Mouse (Mus musculus) intestine, embryonic 15.5 days (tissue): ENCODE results near the gene Prr9. TPM values are rescaled to one million over a fixed set of nuclear protein-coding genes. Genes with fewer than 3 reads are reported as not detected.

Experiments used
- ATAC-seq: fragments of 200-750 bp; cut with Nextera tagmentation; 2 replicates; pipeline ENCODE4 v1.8.0; 2017; ENCODE audit warnings: moderate TSS enrichment, moderate library complexity
- H3K27ac ChIP-seq: fragments of 300-500 bp; sonication (generic); 2 replicates; pipeline ENCODE4 v1.5.1; 2015; ENCODE audit warnings: mild to moderate bottlenecking, inconsistent platforms
- H3K27me3 ChIP-seq: fragments of 300-500 bp; sonication (generic); replicated peaks from 2 replicates; pipeline ENCODE4 v1.6.1; 2015; ENCODE audit warnings: inconsistent platforms
- H3K36me3 ChIP-seq: fragments of 300-500 bp; sonication (generic); 2 replicates; pipeline ENCODE4 v1.6.1; 2015; ENCODE audit warnings: inconsistent platforms
- H3K4me1 ChIP-seq: fragments of 300-500 bp; sonication (generic); replicated peaks from 2 replicates; pipeline ENCODE4 v1.6.1; 2015; ENCODE audit warnings: inconsistent platforms
- H3K4me2 ChIP-seq: fragments of 300-500 bp; sonication (generic); replicated peaks from 2 replicates; pipeline ENCODE4 v1.6.1; 2015; ENCODE audit warnings: mild to moderate bottlenecking, inconsistent platforms
- H3K4me3 ChIP-seq: fragments of 300-500 bp; sonication (generic); replicated peaks from 2 replicates; pipeline ENCODE4 v1.5.1; 2015; ENCODE audit warnings: inconsistent platforms
- H3K9ac ChIP-seq: fragments of 300-500 bp; sonication (generic); 2 replicates; pipeline ENCODE4 v1.6.1; 2015; ENCODE audit warnings: inconsistent platforms
- H3K9me3 ChIP-seq: fragments of 300-500 bp; sonication (generic); 2 replicates; pipeline ENCODE4 v1.6.1; 2016; ENCODE audit warnings: inconsistent platforms
- WGBS: fragments of 180-500 bp; shearing (Covaris S2); methylation state at CpG from one replicate; pipeline ENCODE4 v1.1.7; 2015; 5-methylcytosine and 5-hydroxymethylcytosine counted together
- polyA plus RNA-seq: library from polyadenylated mRNA; unstranded; fragments of >200 nt; fragmentation: Nextera tagmentation; extraction: Ambion mirVana; gene quantifications from 2 replicates; pipeline ENCODE4 v1.2.1, GENCODE M21; 2015

Prr9 gene
- not detected in 2 replicates for polyA plus RNA-seq

- Histone ChIP-seq H3K9ac (no peak within 1 kb of the TSS), H3K27me3 (no peaks in the 10 kb centered on the region), H3K4me1 (no peaks in the 10 kb centered on the region), H3K9me3 (no peaks in the 10 kb centered on the region), H3K27ac (no peak within 1 kb of the TSS), H3K4me2 (no peak within 1 kb of the TSS), H3K4me3 (no peak within 1 kb of the TSS), H3K36me3 (no peaks in the 10 kb centered on the region)
- WGBS = 81% methylated on average over 5 of the region's 5 CpGs
- ATAC-seq = no peak
These were observed at the start of gene Prr9 for GRCm38 (mm10) chr3:92123847-92124246. Prr9 (minus strand) TSS chr3:92123947.

DNA sequence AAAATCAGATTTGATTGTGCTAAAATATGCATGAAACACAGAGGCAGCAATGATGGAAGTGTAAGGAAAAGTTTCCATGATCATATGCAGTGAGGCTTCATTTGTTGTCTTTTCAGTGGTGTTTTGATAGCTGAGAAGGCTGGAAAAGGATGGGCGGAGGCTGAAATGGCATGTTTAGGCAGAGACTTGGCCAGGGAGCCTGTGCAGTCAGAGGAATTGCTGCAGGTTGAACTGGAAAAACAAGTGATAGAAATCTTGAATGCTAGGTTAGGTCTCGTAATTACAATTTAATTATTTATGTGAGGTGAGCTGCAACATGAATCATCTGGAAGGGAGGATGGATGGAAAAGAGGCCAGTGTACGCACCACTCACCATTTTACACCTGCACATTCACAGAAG, 46.1 kb upstream of the Prr9 start:
- WGBS = 72% methylated on average over 3 of the region's 3 CpGs
- Histone ChIP-seq H3K4me1 (no peaks in the 10 kb centered on the region), H3K27me3 (no peaks in the 10 kb centered on the region), H3K9ac (no peak overlapping the region), H3K9me3 (no peaks in the 10 kb centered on the region), H3K36me3 (no peaks in the 10 kb centered on the region), H3K4me3 (no peak overlapping the region), H3K27ac (no peak overlapping the region), H3K4me2 (no peak overlapping the region)
- ATAC-seq = no peak

DNA sequence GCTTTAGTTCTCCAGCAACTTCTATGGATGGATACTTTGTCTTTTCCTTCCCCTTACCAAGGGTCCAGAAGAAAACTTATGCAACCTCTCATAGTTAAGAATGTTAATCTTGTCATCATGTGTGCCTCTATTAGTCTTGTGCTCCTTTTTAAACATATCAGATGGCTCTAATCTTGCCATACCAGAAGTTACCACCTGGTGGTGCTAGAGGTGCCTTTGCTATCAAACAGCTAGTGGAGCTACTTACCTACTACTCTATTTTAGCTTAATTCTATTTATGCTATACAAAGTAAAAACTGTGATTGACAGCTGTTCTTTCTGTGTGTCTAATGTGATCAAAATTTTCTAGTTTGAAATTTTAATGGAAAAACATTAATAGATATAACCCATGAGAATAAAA, 29.6 kb upstream of the Prr9 start:
- H3K4me2 ChIP-seq = no peak overlapping the region
- no peak overlapping the region for H3K4me3 ChIP-seq
- H3K27me3 ChIP-seq = no peaks in the 10 kb centered on the region
- ATAC-seq = peak; percentile 40; the same call in 1 of the 2 replicates
- no peak overlapping the region for H3K27ac ChIP-seq
- H3K9me3 ChIP-seq = no peaks in the 10 kb centered on the region
- no peaks in the 10 kb centered on the region for H3K4me1 ChIP-seq
- H3K36me3 ChIP-seq = no peaks in the 10 kb centered on the region
- H3K9ac ChIP-seq = no peak overlapping the region

- Histone ChIP-seq H3K27ac (no peak overlapping the region), H3K36me3 (no peaks in the 10 kb centered on the region), H3K27me3 (no peaks in the 10 kb centered on the region), H3K9me3 (no peaks in the 10 kb centered on the region), H3K4me3 (no peak overlapping the region), H3K4me1 (no peaks in the 10 kb centered on the region), H3K4me2 (no peak overlapping the region), H3K9ac (no peak overlapping the region)
- 21% methylated on average over 8 of the region's 8 CpGs for WGBS
- ATAC-seq = peak; percentile 88
These were observed 27.0 kb upstream of the Prr9 start for GRCm38 (mm10) chr3:92150631-92151277.

- no peaks in the 10 kb centered on the region for H3K4me1 ChIP-seq
- H3K9ac ChIP-seq = no peak overlapping the region
- no peaks in the 10 kb centered on the region for H3K27me3 ChIP-seq
- 68% methylated on average over 5 of the region's 5 CpGs for WGBS
- no peak overlapping the region for H3K4me2 ChIP-seq
- H3K4me3 ChIP-seq = no peak overlapping the region
- no peaks in the 10 kb centered on the region for H3K36me3 ChIP-seq
- H3K9me3 ChIP-seq = no peaks in the 10 kb centered on the region
- ATAC-seq = no peak
- H3K27ac ChIP-seq = no peak overlapping the region
These were observed 24.2 kb upstream of the Prr9 start for GRCm38 (mm10) chr3:92147913-92148312.

GRCm38 (mm10) chr3:92147420-92147819, 23.7 kb upstream of the Prr9 start:
- WGBS = 28% methylated on average over 2 of the region's 2 CpGs
- Histone ChIP-seq H3K36me3 (no peaks in the 10 kb centered on the region), H3K27ac (no peak overlapping the region), H3K4me2 (no peak overlapping the region), H3K27me3 (no peaks in the 10 kb centered on the region), H3K9ac (no peak overlapping the region), H3K4me1 (no peaks in the 10 kb centered on the region), H3K4me3 (no peak overlapping the region), H3K9me3 (no peaks in the 10 kb centered on the region)
- ATAC-seq = peak; percentile 54; the same call in 1 of the 2 replicates

DNA sequence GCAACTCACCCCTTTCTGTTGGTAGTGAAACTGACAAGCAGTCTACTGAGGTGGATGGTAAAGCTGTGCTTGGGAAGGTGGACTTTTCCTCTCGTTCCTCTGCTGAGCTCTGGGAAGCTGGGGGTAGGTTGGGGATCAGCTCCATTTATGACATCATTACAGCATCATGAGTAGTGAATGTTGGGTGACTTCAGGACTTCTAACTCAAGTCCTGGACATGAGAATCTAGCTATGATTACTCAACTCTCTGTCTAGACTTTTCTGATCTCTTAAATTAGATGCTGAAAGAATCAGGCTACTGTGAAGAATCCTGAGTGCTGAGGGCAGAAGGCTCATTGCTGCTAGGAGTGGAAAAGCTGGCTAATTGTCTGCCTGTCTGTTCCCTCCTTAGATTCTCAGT, 18.9 kb upstream of the Prr9 start, which contains the start of gene Lelp1:
Gene Lelp1 (minus strand): TSS at position 101 of the 400 bp plus-strand sequence.
- no peak within 1 kb of the TSS for H3K9ac ChIP-seq

DNA sequence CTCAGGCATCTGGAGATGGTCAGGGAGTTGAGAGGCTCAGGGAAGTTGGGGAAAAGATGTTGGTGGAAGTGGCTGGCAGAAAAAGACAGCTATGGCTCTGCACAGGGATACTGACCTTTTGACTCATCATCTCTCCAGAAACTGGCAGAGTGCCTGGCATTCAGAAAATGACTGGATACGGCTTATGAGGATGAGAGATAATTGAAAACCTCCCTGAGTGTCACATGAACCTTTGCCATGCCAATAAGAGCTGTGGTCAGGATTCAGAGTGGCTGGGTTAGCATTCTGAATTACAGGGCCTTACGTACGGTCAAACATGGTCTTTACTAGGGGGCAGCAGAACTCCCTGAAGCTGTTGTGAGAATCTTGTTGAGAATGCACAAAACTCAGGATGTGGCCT, 2.8 kb downstream of the Prr9 start:
- Histone ChIP-seq H3K4me2 (no peak overlapping the region), H3K9ac (no peak overlapping the region), H3K9me3 (no peaks in the 10 kb centered on the region), H3K36me3 (no peaks in the 10 kb centered on the region), H3K4me3 (no peak overlapping the region), H3K27ac (no peak overlapping the region), H3K27me3 (no peaks in the 10 kb centered on the region), H3K4me1 (no peaks in the 10 kb centered on the region)
- 80% methylated on average over 3 of the region's 3 CpGs for WGBS
- no peak for ATAC-seq

More for the DNA sequence above, 18.9 kb upstream of the Prr9 start, which contains the start of gene Lelp1:
- WGBS = 59% methylated on average over 1 of the region's 1 CpGs
- no peak within 1 kb of the TSS for H3K4me2 ChIP-seq
- H3K36me3 ChIP-seq = no peaks in the 10 kb centered on the region
- H3K4me1 ChIP-seq = no peaks in the 10 kb centered on the region
- ATAC-seq = no peak
- H3K4me3 ChIP-seq = no peak within 1 kb of the TSS
- H3K9me3 ChIP-seq = no peaks in the 10 kb centered on the region
- no peak within 1 kb of the TSS for H3K27ac ChIP-seq
- no peaks in the 10 kb centered on the region for H3K27me3 ChIP-seq

GRCm38 (mm10) chr3:92117930-92118329, 5.8 kb downstream of the Prr9 start:
- peak; percentile 49; the same call in 1 of the 2 replicates for ATAC-seq
- Histone ChIP-seq H3K4me3 (no peak overlapping the region), H3K27ac (no peak overlapping the region), H3K4me1 (no peaks in the 10 kb centered on the region), H3K9ac (no peak overlapping the region), H3K27me3 (no peaks in the 10 kb centered on the region), H3K36me3 (no peaks in the 10 kb centered on the region), H3K4me2 (no peak overlapping the region), H3K9me3 (no peaks in the 10 kb centered on the region)
- WGBS = 38% methylated on average over 3 of the region's 3 CpGs

- Histone ChIP-seq H3K4me2 (no peak overlapping the region), H3K36me3 (no peaks in the 10 kb centered on the region), H3K9ac (no peak overlapping the region), H3K27me3 (no peaks in the 10 kb centered on the region), H3K4me1 (no peaks in the 10 kb centered on the region), H3K4me3 (no peak overlapping the region), H3K9me3 (no peaks in the 10 kb centered on the region), H3K27ac (no peak overlapping the region)
- ATAC-seq = no peak
These were observed 12.2 kb downstream of the Prr9 start for GRCm38 (mm10) chr3:92111526-92111925.

DNA sequence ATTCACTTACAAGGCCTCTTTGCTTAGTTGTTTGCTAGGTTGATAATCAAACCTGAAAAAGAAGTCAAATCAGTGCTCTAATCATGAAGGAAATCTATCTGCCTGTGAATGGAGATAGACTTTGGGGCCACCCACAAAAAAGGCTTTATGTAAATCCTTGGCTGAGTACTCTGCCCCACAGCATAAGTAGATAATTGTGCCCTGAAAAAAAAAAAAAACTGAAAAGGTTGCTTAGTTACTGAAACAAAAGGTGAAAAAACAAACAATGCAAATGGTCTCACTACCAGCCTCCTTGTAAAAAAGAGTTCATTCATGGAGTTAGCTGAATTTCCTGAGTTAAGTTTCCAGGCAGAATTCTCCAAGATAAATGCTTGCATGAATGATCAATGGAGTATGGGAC, 13.0 kb downstream of the Prr9 start:
- Histone ChIP-seq H3K27me3 (no peaks in the 10 kb centered on the region), H3K4me2 (no peak overlapping the region), H3K27ac (no peak overlapping the region), H3K4me1 (no peaks in the 10 kb centered on the region), H3K36me3 (no peaks in the 10 kb centered on the region), H3K9me3 (no peaks in the 10 kb centered on the region), H3K9ac (no peak overlapping the region), H3K4me3 (no peak overlapping the region)
- no peak for ATAC-seq

DNA sequence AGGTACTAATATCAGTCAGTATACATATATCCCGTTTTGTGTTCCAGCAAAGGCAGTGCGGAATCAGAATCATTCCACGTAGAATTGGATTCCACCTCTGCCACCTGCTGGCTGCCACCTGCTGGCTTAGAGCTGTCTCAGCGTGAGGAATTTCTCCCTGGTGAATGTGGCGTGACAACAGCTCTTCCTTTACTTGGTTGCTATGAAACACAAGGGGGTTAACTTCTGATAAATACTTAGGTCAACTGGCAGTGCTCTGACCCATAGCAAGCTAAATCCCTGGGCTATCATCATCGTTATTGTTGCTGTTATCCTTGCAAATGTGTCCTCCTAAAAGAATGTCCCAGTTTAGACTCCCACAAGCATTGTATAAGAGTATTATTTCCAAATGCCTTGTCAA, 17.2 kb downstream of the Prr9 start:
- WGBS = 8% methylated on average over 6 of the region's 6 CpGs
- Histone ChIP-seq H3K4me3 (no peak overlapping the region), H3K4me1 (no peaks in the 10 kb centered on the region), H3K36me3 (no peaks in the 10 kb centered on the region), H3K4me2 (no peak overlapping the region), H3K27me3 (no peaks in the 10 kb centered on the region), H3K9ac (no peak overlapping the region), H3K27ac (no peak overlapping the region), H3K9me3 (no peaks in the 10 kb centered on the region)
- ATAC-seq = no peak

DNA sequence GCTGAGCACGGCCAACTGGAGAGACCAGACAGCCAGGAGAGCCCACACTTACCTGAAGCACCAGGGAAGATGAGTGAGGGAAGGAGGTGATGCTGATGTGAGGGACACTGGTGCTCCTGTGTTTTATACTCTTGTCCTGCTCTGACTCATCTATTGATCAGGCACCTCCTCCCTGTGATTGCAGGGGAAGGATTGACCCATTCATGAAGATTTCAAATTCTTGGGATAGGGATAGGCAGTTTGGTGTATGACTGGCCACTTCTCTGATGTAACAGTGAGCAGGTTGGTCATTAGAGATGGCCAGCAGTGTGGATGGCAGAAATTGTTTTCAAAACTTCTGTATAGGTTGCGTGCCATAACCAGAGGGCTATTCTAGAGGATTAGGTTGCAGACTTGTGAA, 40.7 kb downstream of the Prr9 start, which contains the start of gene Lor:
Gene Lor (minus strand): TSS at position 101 of the 400 bp plus-strand sequence.
- Histone ChIP-seq H3K9me3 (no peaks in the 10 kb centered on the region), H3K36me3 (no peaks in the 10 kb centered on the region), H3K4me2 (peak within 1 kb of the TSS; percentile 98), H3K4me3 (peak within 1 kb of the TSS; percentile 71), H3K27ac (no peak within 1 kb of the TSS), H3K4me1 (no peaks in the 10 kb centered on the region), H3K27me3 (peaks cover 10% of the 10 kb centered on the region; the same call in 1 of the 2 replicates), H3K9ac (no peak within 1 kb of the TSS)
- ATAC-seq = no peak
- WGBS = 87% methylated on average over 2 of the region's 2 CpGs
